8 mouse cellular contexts compared by ENCODE assay signal in genomic region chr19:9915935-9916334, GRCm38 (mm10). TPM values are rescaled to one million over a fixed set of nuclear protein-coding genes. Genes with fewer than 3 reads are reported as not detected.
DNase-seq lines count a peak whose midpoint lies in the region; ATAC-seq and TF ChIP-seq lines count a peak whose summit lies in the region.

No protein-coding gene starts in this region.

- H3K27me3 ChIP-seq in G1E (ENCODE audit: insufficient read depth, low read length): no peaks in the 10 kb centered on the region

- TF ChIP-seq CTCF in G1E (IDR thresholded peaks at IDR 0.05; ENCODE audit: low read depth, low read length): peak; percentile 92
- TF ChIP-seq CTCF in embryonic fibroblast, embryonic 13.5 days (IDR thresholded peaks at IDR 0.05; ENCODE audit: borderline replicate concordance, insufficient read depth, low read length): peak; percentile 84

- ATAC-seq in G1E (ENCODE audit: extremely low read depth, insufficient number of reproducible peaks, low FRiP score, poor library complexity, severe bottlenecking): no peak
- ATAC-seq in megakaryocyte, adult 5-6 weeks (ENCODE audit: poor library complexity, severe bottlenecking): peak; percentile 60

- peaks cover 75% of the 10 kb centered on the region for H3K4me1 ChIP-seq in G1E (ENCODE audit: insufficient read depth, low read depth, low read length)
- no peaks in the 10 kb centered on the region; the same call in 1 of the 2 replicates for H3K4me1 ChIP-seq in embryonic fibroblast, embryonic 13.5 days (ENCODE audit: control insufficient read depth, insufficient read depth, low read length)

- DNase-seq in G1E (ENCODE audit: low spot score): no peak
- peak; percentile 77 to 86 for DNase-seq in adrenal gland, postnatal 36 days
- DNase-seq in heart, postnatal 14 days: peak; percentile 77 to 92
- peak; percentile 75 to 86 for DNase-seq in layer of hippocampus, postnatal 14 days (ENCODE audit: low spot score in 2 of 2)
- peak; percentile 81 for DNase-seq in right cerebral cortex, postnatal 14 days
- DNase-seq in yolk sac, embryonic 10.5 days (ENCODE audit: low spot score): peak; percentile 64

- H3K4me3 ChIP-seq in G1E (ENCODE audit: low read depth, low read length): no peak overlapping the region
- no peak overlapping the region for H3K4me3 ChIP-seq in embryonic fibroblast, embryonic 13.5 days (ENCODE audit: insufficient read depth, low read length)

- H3K27ac ChIP-seq in embryonic fibroblast, embryonic 13.5 days (ENCODE audit: insufficient read depth, low read length): no peak overlapping the region

- peaks cover 2% of the 10 kb centered on the region for H3K36me3 ChIP-seq in G1E (replicated peaks)

- peaks cover 3% of the 10 kb centered on the region; the same call in 1 of the 2 replicates for H3K9me3 ChIP-seq in G1E (replicated peaks)

- no peak for TF ChIP-seq POLR2A in embryonic fibroblast, embryonic 13.5 days (IDR thresholded peaks at IDR 0.05; ENCODE audit: low read depth, low read length)

- intact Hi-C loops in heart, postnatal 14 days (cut with DNase I): loop anchor here (1.0 to 5.0 kb wide), 3 partner anchors 73 to 281 kb away; no protein-coding TSS in a partner anchor

RNA-seq across cellular contexts. Expression of gene Incenp, which starts 16.6 kb away (rescaled TPM):
- total RNA-seq in G1E (2014; fragmentation: Nextera tagmentation) (125 and 160 TPM in 2 replicates), G1E (2017) (73.2 and 83.8 TPM in 2 replicates)
- polyA plus RNA-seq in G1E (2012): 187 and 221 TPM in 2 replicates
- total RNA-seq in adrenal gland, postnatal 36 days (2021): 10 to 100 TPM; 12.8 to 18.7 TPM
- 48.6 and 65.9 TPM in 2 replicates for polyA plus RNA-seq in embryonic fibroblast, embryonic 13.5 days (2011; ENCODE audit: insufficient read length, low read depth, missing spikeins)
- 10 to 100 TPM in 1 of 2 experiments, 1 to 10 TPM in 1; 9.5 to 17.1 TPM for total RNA-seq in heart, postnatal 14 days (2021)
- total RNA-seq in layer of hippocampus, postnatal 14 days (2021): 10 to 100 TPM; 18.3 to 18.6 TPM
- total RNA-seq in megakaryocyte, adult 5-6 weeks (2015): 204 and 205 TPM in 2 replicates
- 85.5 and 116 TPM in 2 replicates for total RNA-seq in megakaryocyte, adult 5-6 weeks (2017)
